Mouse (Mus musculus): ENCODE measurements around the gene Gsto2.

DNA sequence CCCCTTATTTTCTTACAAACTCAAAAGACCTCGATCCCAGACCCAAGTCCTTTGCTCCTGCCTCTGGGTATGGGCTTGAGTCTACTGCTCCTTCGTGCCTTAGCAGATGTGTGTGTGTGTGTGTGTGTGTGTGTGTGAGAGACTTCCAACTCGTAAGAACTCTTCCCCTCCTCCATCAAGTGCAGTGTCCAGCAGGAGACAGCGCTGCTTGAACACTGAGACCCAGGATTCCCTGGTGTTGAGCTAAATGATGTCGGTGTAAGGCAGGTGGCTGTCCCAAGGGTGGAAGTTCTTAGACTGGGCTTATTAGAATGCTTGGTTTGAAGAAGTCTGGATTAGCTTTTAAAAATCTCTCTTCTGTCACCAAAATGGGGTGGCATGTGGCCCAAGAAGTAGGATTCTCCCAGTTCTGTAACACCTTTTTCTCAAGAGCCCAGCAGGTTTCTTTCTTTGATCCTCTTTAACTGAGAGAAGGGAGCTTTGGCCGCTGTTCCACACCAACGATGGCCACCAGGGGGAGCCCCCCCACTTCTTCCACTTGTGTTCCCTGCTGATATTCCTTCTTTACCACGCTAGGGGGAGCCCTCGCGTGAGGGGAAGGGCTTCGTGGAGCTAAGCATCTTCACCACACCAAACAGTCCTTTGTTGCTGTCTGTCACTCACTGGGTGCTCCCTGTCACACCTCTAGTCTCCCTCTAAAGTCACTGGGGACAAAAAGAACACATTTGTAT lies 17.0 kb downstream of the Gsto2 start:
- TF ChIP-seq GATA1 (IDR thresholded peaks at IDR 0.05; ENCODE audit: low read length) = no peak
- TF ChIP-seq TAL1 (IDR thresholded peaks at IDR 0.05; ENCODE audit: low read length) = no peak

Measured in erythroblast, embryonic 14.5 days (primary cell).